Mouse (Mus musculus) limb, embryonic 11.5 days (tissue): ENCODE data around the gene Gpr19. TPM values are rescaled to one million over a fixed set of nuclear protein-coding genes. Genes with fewer than 3 reads are reported as not detected.

ENCODE experiments used
- ATAC-seq: fragments of 200-750 bp; cut with Nextera tagmentation; 2 replicates; pipeline ENCODE4 v1.8.0; 2017; ENCODE audit warnings: low read depth; ENCODE audit not compliant: insufficient number of reproducible peaks, low FRiP score, low TSS enrichment
- DNase-seq: peaks from one replicate; pipeline ENCODE4 v3.0.0-alpha.2; 2015; ENCODE audit warnings: low spot score
- H3K27ac ChIP-seq: fragments of 300-500 bp; sonication (generic); replicated peaks from 2 replicates; pipeline ENCODE4 v1.5.1; 2014; ENCODE audit warnings: low read depth, mild to moderate bottlenecking, low read length
- H3K27me3 ChIP-seq: fragments of 300-500 bp; sonication (generic); 2 replicates; pipeline ENCODE4 v1.6.1; 2014; ENCODE audit warnings: mild to moderate bottlenecking, low read length, mixed read lengths; ENCODE audit not compliant: control insufficient read depth, insufficient read depth
- H3K36me3 ChIP-seq: fragments of 300-500 bp; sonication (generic); 2 replicates; pipeline ENCODE4 v1.6.1; 2014; ENCODE audit warnings: mild to moderate bottlenecking, low read length, moderate library complexity, mixed read lengths; ENCODE audit not compliant: control insufficient read depth, insufficient read depth
- H3K4me1 ChIP-seq: fragments of 300-500 bp; sonication (generic); 2 replicates; pipeline ENCODE4 v1.6.1; 2014; ENCODE audit warnings: low read length, mixed read lengths; ENCODE audit not compliant: control insufficient read depth, insufficient read depth
- H3K4me2 ChIP-seq: fragments of 300-500 bp; sonication (generic); 2 replicates; pipeline ENCODE4 v1.6.1; 2014; ENCODE audit warnings: low read depth, mild to moderate bottlenecking, moderate library complexity; ENCODE audit not compliant: severe bottlenecking
- H3K4me3 ChIP-seq: fragments of 300-500 bp; sonication (generic); 2 replicates; pipeline ENCODE4 v1.5.1; 2014; ENCODE audit warnings: low read depth, low read length
- H3K9ac ChIP-seq: fragments of 300-500 bp; sonication (generic); 2 replicates; pipeline ENCODE4 v1.6.1; 2014; ENCODE audit warnings: mild to moderate bottlenecking, low read length
- H3K9me3 ChIP-seq: fragments of 300-500 bp; sonication (generic); 2 replicates; pipeline ENCODE4 v1.6.1; 2016; ENCODE audit warnings: low read length; ENCODE audit not compliant: control insufficient read depth
- WGBS: fragments of 180-500 bp; shearing (Covaris S2); extraction: QIAGEN DNeasy Blood & Tissue Kit; methylation state at CpG from one replicate; pipeline ENCODE4 v1.1.7; 2014; 5-methylcytosine and 5-hydroxymethylcytosine counted together
- polyA plus RNA-seq: library from polyadenylated mRNA; unstranded; fragments of >200 nt; fragmentation: Nextera tagmentation; extraction: Ambion mirVana; gene quantifications from 2 replicates; pipeline ENCODE4 v1.2.1, GENCODE M21; 2014

The Gpr19 gene
- polyA plus RNA-seq, 1 experiment from 2014 or later = 8.9 TPM

- Histone ChIP-seq H3K9me3 (no peaks in the 10 kb centered on the region), H3K27ac (no peak overlapping the region), H3K4me2 (peak overlapping the region; percentile 37), H3K4me3 (peak overlapping the region; percentile 10; the same call in 1 of the 2 replicates), H3K9ac (peak overlapping the region; percentile 3; the same call in 1 of the 2 replicates), H3K36me3 (no peaks in the 10 kb centered on the region), H3K27me3 (no peaks in the 10 kb centered on the region), H3K4me1 (peaks cover 7% of the 10 kb centered on the region; the same call in 1 of the 2 replicates)
- peak; percentile 82 for ATAC-seq
- 26% methylated on average over 13 of the region's 13 CpGs for WGBS
- DNase-seq = peak; percentile 54
Observed at GRCm38 (mm10) chr6:134862671-134863104, 35.7 kb downstream of the Gpr19 start.

GRCm38 (mm10) chr6:134861386-134861785 is 37.0 kb downstream of the Gpr19 start:
- Histone ChIP-seq H3K4me3 (no peak overlapping the region), H3K36me3 (no peaks in the 10 kb centered on the region), H3K9me3 (no peaks in the 10 kb centered on the region), H3K9ac (no peak overlapping the region), H3K27me3 (no peaks in the 10 kb centered on the region), H3K4me1 (peaks cover 7% of the 10 kb centered on the region; the same call in 1 of the 2 replicates), H3K27ac (no peak overlapping the region), H3K4me2 (no peak overlapping the region)
- no peak for ATAC-seq
- WGBS = 81% methylated on average over 12 of the region's 12 CpGs
- DNase-seq = no peak

GRCm38 (mm10) chr6:134860275-134860674 is 38.1 kb downstream of the Gpr19 start:
- Histone ChIP-seq H3K4me1 (peaks cover 7% of the 10 kb centered on the region; the same call in 1 of the 2 replicates), H3K4me2 (no peak overlapping the region), H3K9ac (no peak overlapping the region), H3K27me3 (no peaks in the 10 kb centered on the region), H3K27ac (no peak overlapping the region), H3K4me3 (no peak overlapping the region), H3K9me3 (no peaks in the 10 kb centered on the region), H3K36me3 (no peaks in the 10 kb centered on the region)
- WGBS = 80% methylated on average over 4 of the region's 4 CpGs
- DNase-seq = no peak
- no peak for ATAC-seq

- WGBS = 90% methylated on average over 6 of the region's 6 CpGs
- H3K9ac ChIP-seq = no peak overlapping the region
- H3K4me1 ChIP-seq = peaks cover 7% of the 10 kb centered on the region; the same call in 1 of the 2 replicates
Observed at GRCm38 (mm10) chr6:134859021-134859420, 39.4 kb downstream of the Gpr19 start.

GRCm38 (mm10) chr6:134855926-134856325 is 42.5 kb downstream of the Gpr19 start:
- DNase-seq = no peak
- Histone ChIP-seq H3K9me3 (no peaks in the 10 kb centered on the region), H3K4me2 (no peak overlapping the region), H3K9ac (no peak overlapping the region), H3K4me3 (no peak overlapping the region), H3K4me1 (peaks cover 2% of the 10 kb centered on the region; the same call in 1 of the 2 replicates), H3K36me3 (no peaks in the 10 kb centered on the region), H3K27me3 (no peaks in the 10 kb centered on the region), H3K27ac (no peak overlapping the region)
- no peak for ATAC-seq
- 86% methylated on average over 16 of the region's 16 CpGs for WGBS

More at GRCm38 (mm10) chr6:134859021-134859420, 39.4 kb downstream of the Gpr19 start:
- Histone ChIP-seq H3K27me3 (no peaks in the 10 kb centered on the region), H3K9me3 (no peaks in the 10 kb centered on the region), H3K27ac (no peak overlapping the region), H3K4me2 (no peak overlapping the region), H3K4me3 (no peak overlapping the region), H3K36me3 (no peaks in the 10 kb centered on the region)
- no peak for DNase-seq
- ATAC-seq = no peak

GRCm38 (mm10) chr6:134854782-134855181 is 43.6 kb downstream of the Gpr19 start:
- DNase-seq (no peak), ATAC-seq (no peak)
- WGBS = 78% methylated on average over 5 of the region's 5 CpGs
- no peak overlapping the region for H3K4me3 ChIP-seq
- H3K9me3 ChIP-seq = no peaks in the 10 kb centered on the region
- H3K9ac ChIP-seq = no peak overlapping the region
- no peak overlapping the region for H3K27ac ChIP-seq
- no peaks in the 10 kb centered on the region for H3K36me3 ChIP-seq
- no peaks in the 10 kb centered on the region for H3K27me3 ChIP-seq
- H3K4me1 ChIP-seq = no peaks in the 10 kb centered on the region
- no peak overlapping the region for H3K4me2 ChIP-seq

GRCm38 (mm10) chr6:134849985-134850384 is 48.4 kb downstream of the Gpr19 start:
- H3K4me3 ChIP-seq = no peak overlapping the region
- no peak overlapping the region for H3K9ac ChIP-seq
- no peak overlapping the region for H3K4me2 ChIP-seq
- H3K36me3 ChIP-seq = no peaks in the 10 kb centered on the region
- no peaks in the 10 kb centered on the region for H3K27me3 ChIP-seq
- H3K9me3 ChIP-seq = no peaks in the 10 kb centered on the region
- no peak for DNase-seq
- no peak for ATAC-seq
- 80% methylated on average over 3 of the region's 3 CpGs for WGBS
- H3K4me1 ChIP-seq = no peaks in the 10 kb centered on the region
- no peak overlapping the region for H3K27ac ChIP-seq

- no peaks in the 10 kb centered on the region for H3K4me1 ChIP-seq
- ATAC-seq (no peak), DNase-seq (no peak)
- H3K27me3 ChIP-seq = no peaks in the 10 kb centered on the region
- no peak overlapping the region for H3K27ac ChIP-seq
- no peaks in the 10 kb centered on the region for H3K36me3 ChIP-seq
- no peak overlapping the region for H3K9ac ChIP-seq
- 86% methylated on average over 2 of the region's 2 CpGs for WGBS
- H3K4me2 ChIP-seq = no peak overlapping the region
- no peaks in the 10 kb centered on the region for H3K9me3 ChIP-seq
- no peak overlapping the region for H3K4me3 ChIP-seq
Observed at GRCm38 (mm10) chr6:134849461-134849860, 48.9 kb downstream of the Gpr19 start.
